Mouse (Mus musculus): ENCODE data around the gene Ech1. TPM values are rescaled to one million over a fixed set of nuclear protein-coding genes. Genes with fewer than 3 reads are reported as not detected.
A peak's percentile ranks its signal among the peaks of the same experiment; 100 is the strongest.

The Ech1 gene
- polyA plus RNA-seq, 1 experiment from 2014 or later = 107 TPM

DNA sequence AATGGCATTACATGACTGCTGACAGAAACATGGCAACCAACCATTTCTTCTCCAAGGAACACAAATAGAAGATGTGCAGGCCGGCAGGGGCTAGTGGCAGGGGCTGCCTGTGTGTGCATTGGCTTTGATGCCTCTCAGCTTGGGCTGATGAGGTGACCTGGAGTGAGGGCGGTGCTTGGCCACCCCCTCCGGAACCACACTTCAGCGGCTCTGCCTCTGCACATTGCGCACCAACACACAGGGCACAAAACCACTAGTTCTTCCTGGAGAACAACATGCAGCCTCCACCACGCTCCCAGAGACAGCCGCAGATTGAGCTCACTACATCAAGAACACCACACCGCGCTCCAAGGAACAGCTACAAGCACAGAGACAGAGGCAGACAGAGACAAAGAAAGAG, 8.8 kb upstream of the Ech1 start:
- WGBS = 87% methylated on average over 9 of the region's 9 CpGs
- ATAC-seq = no peak
- Histone ChIP-seq H3K27ac (ENCODE audit: low read depth, low read length) (no peak overlapping the region), H3K4me3 (ENCODE audit: low read depth, low read length) (no peak overlapping the region), H3K36me3 (ENCODE audit: control insufficient read depth, insufficient read depth, low read length) (peaks cover 90% of the 10 kb centered on the region), H3K27me3 (replicated peaks; ENCODE audit: control insufficient read depth, insufficient read depth, low read length) (no peaks in the 10 kb centered on the region), H3K4me2 (ENCODE audit: low read length) (no peak overlapping the region), H3K9me3 (replicated peaks; ENCODE audit: control insufficient read depth, low read length) (no peaks in the 10 kb centered on the region), H3K4me1 (ENCODE audit: control insufficient read depth, insufficient read depth, low read length) (peaks cover 14% of the 10 kb centered on the region), H3K9ac (ENCODE audit: low read length) (no peak overlapping the region)
- DNase-seq (ENCODE audit: low spot score) = no peak

DNA sequence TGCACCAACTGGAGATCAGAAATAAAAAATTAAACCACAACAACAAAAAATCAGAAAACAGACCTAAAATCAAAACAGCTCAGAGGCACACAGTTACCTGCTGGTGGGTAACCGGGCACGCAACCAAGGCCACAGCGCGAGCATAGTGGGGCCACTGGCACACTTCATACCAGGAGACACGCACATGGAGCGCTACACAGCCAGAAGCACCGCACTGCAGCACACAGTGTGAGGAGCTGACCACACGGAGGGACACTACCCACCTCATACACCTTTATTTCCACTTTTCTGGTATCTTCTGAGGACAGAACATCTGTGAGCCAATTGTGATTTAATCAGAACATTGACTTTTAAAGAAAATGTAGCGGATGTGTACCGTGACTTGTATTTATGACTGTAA, 8.1 kb upstream of the Ech1 start:
- H3K4me2 ChIP-seq (ENCODE audit: low read length) = no peak overlapping the region
- no peak overlapping the region for H3K27ac ChIP-seq (ENCODE audit: low read depth, low read length)
- WGBS = 92% methylated on average over 10 of the region's 10 CpGs
- H3K36me3 ChIP-seq (ENCODE audit: control insufficient read depth, insufficient read depth, low read length) = peaks cover 97% of the 10 kb centered on the region
- H3K9me3 ChIP-seq (replicated peaks; ENCODE audit: control insufficient read depth, low read length) = no peaks in the 10 kb centered on the region
- no peak for ATAC-seq
- H3K9ac ChIP-seq (ENCODE audit: low read length) = no peak overlapping the region
- peaks cover 12% of the 10 kb centered on the region for H3K4me1 ChIP-seq (ENCODE audit: control insufficient read depth, insufficient read depth, low read length)
- no peaks in the 10 kb centered on the region for H3K27me3 ChIP-seq (replicated peaks; ENCODE audit: control insufficient read depth, insufficient read depth, low read length)
- H3K4me3 ChIP-seq (ENCODE audit: low read depth, low read length) = no peak overlapping the region
- DNase-seq (ENCODE audit: low spot score) = no peak

DNA sequence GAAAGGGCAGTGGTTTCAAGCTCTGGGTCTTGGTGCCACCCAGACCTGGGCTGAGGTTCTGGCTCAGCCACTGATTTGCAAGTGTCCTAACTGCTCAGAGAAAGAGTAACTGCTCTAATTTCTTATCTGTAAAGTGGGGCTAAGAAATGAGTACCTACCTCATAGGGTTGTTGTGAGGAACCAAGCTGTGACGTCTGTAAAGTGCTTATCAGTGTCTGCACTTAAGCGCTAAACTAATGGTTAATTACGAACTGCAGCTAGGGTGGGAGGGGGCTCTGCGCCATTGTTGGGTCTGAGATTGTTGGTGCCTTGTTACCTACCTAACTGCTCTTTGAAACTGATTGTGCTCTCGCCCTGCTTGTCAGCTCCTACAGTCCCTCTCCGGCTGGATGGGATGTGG, 7.5 kb upstream of the Ech1 start:
- Histone ChIP-seq H3K9me3 (replicated peaks; ENCODE audit: control insufficient read depth, low read length) (no peaks in the 10 kb centered on the region), H3K4me3 (ENCODE audit: low read depth, low read length) (no peak overlapping the region), H3K4me2 (ENCODE audit: low read length) (no peak overlapping the region), H3K9ac (ENCODE audit: low read length) (no peak overlapping the region), H3K27me3 (replicated peaks; ENCODE audit: control insufficient read depth, insufficient read depth, low read length) (no peaks in the 10 kb centered on the region), H3K36me3 (ENCODE audit: control insufficient read depth, insufficient read depth, low read length) (peaks cover 99% of the 10 kb centered on the region), H3K4me1 (ENCODE audit: control insufficient read depth, insufficient read depth, low read length) (peaks cover 6% of the 10 kb centered on the region), H3K27ac (ENCODE audit: low read depth, low read length) (no peak overlapping the region)
- WGBS = 55% methylated on average over 6 of the region's 6 CpGs
- DNase-seq (ENCODE audit: low spot score) = no peak
- no peak for ATAC-seq

DNA sequence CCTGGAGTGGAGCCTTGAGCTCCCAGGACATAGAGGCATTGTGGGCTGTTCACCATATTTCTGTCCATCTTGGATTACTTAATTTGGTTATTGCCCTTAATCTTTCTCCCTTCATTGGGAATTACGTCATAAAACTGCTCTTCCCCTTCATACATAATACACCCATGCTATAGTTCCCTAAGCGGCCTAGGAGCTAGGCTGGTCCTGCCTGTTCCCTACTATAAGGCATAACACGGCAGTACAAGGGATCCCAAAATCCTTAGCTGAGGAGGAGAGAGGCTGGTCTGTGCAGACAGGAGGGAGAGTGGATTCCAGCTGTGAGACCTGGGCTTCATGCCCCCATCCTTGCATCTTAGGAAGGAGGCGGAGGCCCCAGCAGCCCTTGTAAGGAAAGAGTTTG, 7.1 kb upstream of the Ech1 start:
- no peaks in the 10 kb centered on the region for H3K27me3 ChIP-seq (replicated peaks; ENCODE audit: control insufficient read depth, insufficient read depth, low read length)
- no peak overlapping the region for H3K27ac ChIP-seq (ENCODE audit: low read depth, low read length)
- ATAC-seq (no peak), DNase-seq (ENCODE audit: low spot score) (no peak)
- H3K9ac ChIP-seq (ENCODE audit: low read length) = no peak overlapping the region
- H3K4me2 ChIP-seq (ENCODE audit: low read length) = no peak overlapping the region
- no peak overlapping the region for H3K4me3 ChIP-seq (ENCODE audit: low read depth, low read length)
- no peaks in the 10 kb centered on the region for H3K9me3 ChIP-seq (replicated peaks; ENCODE audit: control insufficient read depth, low read length)
- H3K4me1 ChIP-seq (ENCODE audit: control insufficient read depth, insufficient read depth, low read length) = peaks cover 5% of the 10 kb centered on the region; the same call in 1 of the 2 replicates
- H3K36me3 ChIP-seq (ENCODE audit: control insufficient read depth, insufficient read depth, low read length) = peaks cover 99% of the 10 kb centered on the region
- 82% methylated on average over 4 of the region's 4 CpGs for WGBS

DNA sequence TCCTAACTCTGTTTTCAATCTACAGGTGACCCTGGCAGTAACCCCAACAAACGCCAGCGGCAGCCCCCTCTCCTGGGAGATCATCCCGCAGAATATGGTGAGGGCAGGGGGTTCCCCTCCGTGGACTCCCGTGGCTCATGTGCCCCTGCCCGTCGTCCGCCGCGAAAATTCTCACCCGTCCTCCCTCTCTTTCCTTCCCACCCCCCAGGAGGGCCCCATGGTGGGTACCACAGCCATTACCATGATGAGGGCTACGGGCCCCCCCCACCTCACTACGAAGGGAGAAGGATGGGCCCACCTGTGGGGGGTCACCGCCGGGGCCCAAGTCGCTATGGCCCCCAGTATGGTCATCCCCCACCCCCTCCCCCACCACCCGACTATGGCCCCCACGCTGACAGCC, 6.6 kb upstream of the Ech1 start:
- DNase-seq (ENCODE audit: low spot score) (no peak), ATAC-seq (no peak)
- peaks cover 99% of the 10 kb centered on the region for H3K36me3 ChIP-seq (ENCODE audit: control insufficient read depth, insufficient read depth, low read length)
- no peak overlapping the region for H3K4me2 ChIP-seq (ENCODE audit: low read length)
- no peak overlapping the region for H3K4me3 ChIP-seq (ENCODE audit: low read depth, low read length)
- no peaks in the 10 kb centered on the region for H3K27me3 ChIP-seq (replicated peaks; ENCODE audit: control insufficient read depth, insufficient read depth, low read length)
- WGBS = 88% methylated on average over 18 of the region's 18 CpGs
- H3K4me1 ChIP-seq (ENCODE audit: control insufficient read depth, insufficient read depth, low read length) = peaks cover under 1% of the 10 kb centered on the region; the same call in 1 of the 2 replicates
- H3K9me3 ChIP-seq (replicated peaks; ENCODE audit: control insufficient read depth, low read length) = no peaks in the 10 kb centered on the region
- H3K27ac ChIP-seq (ENCODE audit: low read depth, low read length) = no peak overlapping the region
- no peak overlapping the region for H3K9ac ChIP-seq (ENCODE audit: low read length)

DNA sequence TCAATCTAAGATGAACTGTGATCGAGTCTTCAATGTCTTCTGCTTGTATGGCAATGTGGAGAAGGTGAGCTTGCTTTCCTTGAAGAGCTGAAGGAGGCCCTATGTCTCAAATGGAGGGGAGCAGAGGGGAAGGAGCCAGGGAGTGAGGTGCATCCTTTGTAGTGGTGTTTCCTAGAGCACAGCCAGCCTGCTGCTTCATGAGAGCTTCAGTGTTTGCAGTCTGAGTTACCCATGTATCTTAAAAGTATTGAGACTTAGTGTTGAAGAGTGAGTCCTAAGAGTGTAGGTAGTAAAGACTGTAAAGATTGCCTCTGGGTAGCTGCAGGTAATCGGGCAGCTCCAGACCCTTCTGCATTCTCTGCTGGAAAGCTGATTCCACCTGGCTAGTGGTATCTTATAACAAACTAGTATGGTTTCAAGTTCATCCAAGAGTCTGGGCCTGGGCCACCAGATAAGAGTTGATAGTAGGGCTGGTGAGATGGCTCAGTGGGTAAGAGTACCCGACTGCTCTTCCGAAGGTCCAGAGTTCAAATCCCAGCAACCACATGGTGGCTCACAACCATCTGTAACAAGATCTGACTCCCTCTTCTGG, 6.1 kb upstream of the Ech1 start:
- no peak overlapping the region for H3K4me3 ChIP-seq (ENCODE audit: low read depth, low read length)
- ATAC-seq (no peak), DNase-seq (ENCODE audit: low spot score) (no peak)
- no peaks in the 10 kb centered on the region for H3K9me3 ChIP-seq (replicated peaks; ENCODE audit: control insufficient read depth, low read length)
- no peak overlapping the region for H3K4me2 ChIP-seq (ENCODE audit: low read length)
- H3K4me1 ChIP-seq (ENCODE audit: control insufficient read depth, insufficient read depth, low read length) = no peaks in the 10 kb centered on the region
- no peak overlapping the region for H3K9ac ChIP-seq (ENCODE audit: low read length)
- H3K27ac ChIP-seq (ENCODE audit: low read depth, low read length) = no peak overlapping the region
- H3K36me3 ChIP-seq (ENCODE audit: control insufficient read depth, insufficient read depth, low read length) = peaks cover 95% of the 10 kb centered on the region
- 89% methylated on average over 4 of the region's 4 CpGs for WGBS
- no peaks in the 10 kb centered on the region for H3K27me3 ChIP-seq (replicated peaks; ENCODE audit: control insufficient read depth, insufficient read depth, low read length)

DNA sequence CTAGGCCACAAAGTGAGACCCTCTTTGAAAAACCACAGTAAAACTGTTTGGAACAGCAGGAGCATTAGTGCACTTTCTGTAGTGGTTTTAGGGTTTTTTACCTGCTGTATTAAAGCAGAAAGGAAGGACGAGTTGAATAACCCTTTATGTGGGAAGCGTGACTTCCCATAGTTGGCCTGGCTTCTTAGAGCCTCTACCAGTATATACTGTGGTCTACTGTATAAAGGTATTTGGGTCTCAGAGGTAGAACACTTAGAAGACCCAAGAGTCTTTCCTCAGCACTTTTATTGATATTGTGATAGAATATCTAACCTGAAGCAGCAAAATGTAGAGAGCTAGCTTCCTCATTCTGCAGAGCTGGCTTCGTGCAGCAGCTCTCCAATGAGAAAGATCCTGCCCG, 5.4 kb upstream of the Ech1 start:
- no peak for ATAC-seq
- DNase-seq (ENCODE audit: low spot score) = no peak
- Histone ChIP-seq H3K27me3 (replicated peaks; ENCODE audit: control insufficient read depth, insufficient read depth, low read length) (no peaks in the 10 kb centered on the region), H3K27ac (ENCODE audit: low read depth, low read length) (no peak overlapping the region), H3K36me3 (ENCODE audit: control insufficient read depth, insufficient read depth, low read length) (peaks cover 89% of the 10 kb centered on the region), H3K9me3 (replicated peaks; ENCODE audit: control insufficient read depth, low read length) (no peaks in the 10 kb centered on the region), H3K4me2 (ENCODE audit: low read length) (no peak overlapping the region), H3K9ac (ENCODE audit: low read length) (no peak overlapping the region), H3K4me1 (ENCODE audit: control insufficient read depth, insufficient read depth, low read length) (peaks cover 1% of the 10 kb centered on the region), H3K4me3 (ENCODE audit: low read depth, low read length) (no peak overlapping the region)
- WGBS = 83% methylated on average over 4 of the region's 4 CpGs

DNA sequence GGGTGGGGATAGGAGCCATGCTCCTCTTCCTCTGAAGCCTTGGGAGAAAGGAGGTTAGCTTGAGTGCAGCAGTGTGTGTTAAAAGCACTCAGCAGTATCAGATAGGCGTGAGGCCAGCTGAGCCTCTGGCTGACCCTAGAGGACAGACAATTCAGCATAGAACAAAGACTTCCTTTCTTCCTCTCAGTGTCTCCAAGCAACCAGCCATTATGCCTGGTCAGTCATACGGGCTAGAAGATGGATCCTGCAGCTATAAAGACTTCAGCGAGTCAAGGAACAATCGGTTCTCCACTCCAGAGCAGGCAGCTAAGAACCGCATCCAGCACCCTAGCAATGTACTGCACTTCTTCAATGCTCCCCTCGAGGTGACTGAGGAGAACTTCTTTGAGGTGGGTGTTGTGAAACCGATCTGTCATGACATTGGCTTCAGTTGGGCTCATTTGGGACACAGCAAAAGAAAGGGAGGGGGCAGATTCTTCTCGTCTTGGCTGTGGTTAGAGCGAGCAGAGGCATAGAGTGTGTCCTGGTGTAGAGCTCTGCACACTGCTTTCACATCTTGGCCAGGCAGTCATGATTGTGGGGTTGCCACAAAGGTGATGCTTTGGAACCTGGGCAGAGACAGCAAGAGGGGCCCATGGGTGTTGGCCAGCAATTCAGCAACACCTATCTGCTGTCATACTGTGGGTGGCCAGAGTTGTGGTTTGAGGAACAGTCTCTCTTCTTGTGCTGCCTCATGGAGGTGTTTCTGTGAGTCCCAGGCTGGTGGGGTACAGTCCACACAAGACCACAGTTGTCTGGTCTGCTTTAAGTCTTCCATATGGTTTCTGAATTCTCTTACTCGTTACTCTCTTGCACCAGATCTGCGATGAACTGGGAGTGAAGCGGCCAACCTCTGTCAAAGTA, 4.4 kb upstream of the Ech1 start:
- Histone ChIP-seq H3K9ac (ENCODE audit: low read length) (no peak overlapping the region), H3K9me3 (replicated peaks; ENCODE audit: control insufficient read depth, low read length) (no peaks in the 10 kb centered on the region), H3K27ac (ENCODE audit: low read depth, low read length) (peak overlapping the region; percentile 58), H3K4me3 (ENCODE audit: low read depth, low read length) (no peak overlapping the region), H3K4me1 (ENCODE audit: control insufficient read depth, insufficient read depth, low read length) (peaks cover 6% of the 10 kb centered on the region), H3K36me3 (ENCODE audit: control insufficient read depth, insufficient read depth, low read length) (peaks cover 78% of the 10 kb centered on the region), H3K27me3 (replicated peaks; ENCODE audit: control insufficient read depth, insufficient read depth, low read length) (no peaks in the 10 kb centered on the region), H3K4me2 (ENCODE audit: low read length) (no peak overlapping the region)
- DNase-seq (ENCODE audit: low spot score) (no peak), ATAC-seq (no peak)
- 46% methylated on average over 12 of the region's 12 CpGs for WGBS

DNA sequence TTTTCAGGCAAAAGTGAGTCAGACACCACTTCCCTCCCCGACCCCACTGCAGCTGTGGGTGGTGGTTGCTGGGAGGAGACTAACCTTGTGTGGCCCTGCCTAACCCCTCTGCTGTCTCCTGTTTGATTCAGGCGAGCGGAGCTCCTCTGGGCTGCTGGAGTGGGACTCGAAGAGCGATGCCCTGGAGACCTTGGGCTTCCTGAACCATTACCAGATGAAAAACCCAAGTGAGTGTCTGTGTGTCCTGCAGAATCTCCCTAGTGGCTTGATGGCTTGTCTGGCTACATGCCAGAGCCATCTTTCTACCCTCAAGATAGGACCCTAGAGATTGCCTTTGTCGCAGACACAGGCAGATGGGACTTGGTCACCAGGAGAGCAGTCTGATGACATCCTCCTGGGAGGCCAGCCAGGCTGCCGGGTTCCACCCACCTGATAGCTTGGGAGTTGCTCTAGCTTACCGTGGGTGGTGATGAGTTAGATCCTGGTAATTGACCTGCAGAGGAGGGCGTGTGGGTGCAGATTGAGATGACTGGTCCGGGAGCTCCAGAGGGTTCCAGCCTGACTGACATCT, 3.7 kb upstream of the Ech1 start:
- H3K36me3 ChIP-seq (ENCODE audit: control insufficient read depth, insufficient read depth, low read length) = peaks cover 71% of the 10 kb centered on the region
- H3K4me1 ChIP-seq (ENCODE audit: control insufficient read depth, insufficient read depth, low read length) = peaks cover 9% of the 10 kb centered on the region
- H3K27me3 ChIP-seq (replicated peaks; ENCODE audit: control insufficient read depth, insufficient read depth, low read length) = no peaks in the 10 kb centered on the region
- 79% methylated on average over 10 of the region's 10 CpGs for WGBS
- H3K4me2 ChIP-seq (ENCODE audit: low read length) = no peak overlapping the region
- no peak overlapping the region for H3K9ac ChIP-seq (ENCODE audit: low read length)
- no peaks in the 10 kb centered on the region for H3K9me3 ChIP-seq (replicated peaks; ENCODE audit: control insufficient read depth, low read length)
- H3K27ac ChIP-seq (ENCODE audit: low read depth, low read length) = peak overlapping the region; percentile 9; the same call in 1 of the 2 replicates
- no peak for ATAC-seq
- DNase-seq (ENCODE audit: low spot score) = no peak
- H3K4me3 ChIP-seq (ENCODE audit: low read depth, low read length) = no peak overlapping the region

Data from forebrain, embryonic 14.5 days (tissue).